ENCODE assay signal across 11 mouse cellular contexts in genomic region chr8:126072678-126073077, GRCm38 (mm10).
DNase-seq lines count a peak whose midpoint lies in the region; ATAC-seq lines count a peak whose summit lies in the region.
"Had no signal": no experiment of that assay in that cellular context is flagged by ENCODE, and none has a peak within 500 bp of the region (broad histone marks: within the 10 kb centered on the region; RNA-seq: fewer than 3 reads in every experiment).

No protein-coding gene starts in this region.

- no peak overlapping the region for H3K9ac ChIP-seq in forebrain, embryonic 16.5 days (replicated peaks; ENCODE audit: low read depth, low read length)
- H3K9ac ChIP-seq in limb, embryonic 12.5 days (replicated peaks) = no peak overlapping the region
- H3K9ac ChIP-seq: intestine, embryonic 15.5 days had no signal

- peaks cover 19% of the 10 kb centered on the region for H3K4me1 ChIP-seq in forebrain, embryonic 16.5 days (replicated peaks; ENCODE audit: control insufficient read depth, insufficient read depth, low read length)
- H3K4me1 ChIP-seq in limb, embryonic 12.5 days (replicated peaks) = peaks cover 12% of the 10 kb centered on the region
- H3K4me1 ChIP-seq: intestine, embryonic 15.5 days had no signal

- peak; percentile 60; the same call in 1 of the 2 replicates for ATAC-seq in forebrain, embryonic 16.5 days
- ATAC-seq in limb, embryonic 12.5 days (ENCODE audit: insufficient number of reproducible peaks, insufficient read depth, low FRiP score, low TSS enrichment, low read depth) = no peak
- no peak for ATAC-seq in erythroblast, adult 5-6 weeks (replicated peaks; ENCODE audit: low FRiP score, poor library complexity, severe bottlenecking)
- ATAC-seq: intestine, embryonic 15.5 days had no signal

- H3K27me3 ChIP-seq in forebrain, embryonic 16.5 days (replicated peaks; ENCODE audit: control insufficient read depth, insufficient read depth, low read length) = no peaks in the 10 kb centered on the region
- no peaks in the 10 kb centered on the region for H3K27me3 ChIP-seq in limb, embryonic 12.5 days
- H3K27me3 ChIP-seq: intestine, embryonic 15.5 days had no signal

- H3K27ac ChIP-seq in forebrain, embryonic 16.5 days (ENCODE audit: low read length) = no peak overlapping the region
- peak overlapping the region; percentile 50 for H3K27ac ChIP-seq in limb, embryonic 12.5 days
- H3K27ac ChIP-seq: intestine, embryonic 15.5 days; macrophage had no signal

- WGBS in forebrain, embryonic 16.5 days = 20% methylated on average over 5 of the region's 5 CpGs
- whole genome bisulfite sequencing in limb, embryonic 12.5 days = 50% methylated on average over 5 of the region's 5 CpGs

- no peaks in the 10 kb centered on the region for H3K36me3 ChIP-seq in forebrain, embryonic 16.5 days (ENCODE audit: control insufficient read depth, insufficient read depth)
- no peaks in the 10 kb centered on the region for H3K36me3 ChIP-seq in limb, embryonic 12.5 days
- H3K36me3 ChIP-seq: intestine, embryonic 15.5 days had no signal

- no peaks in the 10 kb centered on the region; the same call in 1 of the 2 replicates for H3K9me3 ChIP-seq in forebrain, embryonic 16.5 days (ENCODE audit: control insufficient read depth, low read length)
- H3K9me3 ChIP-seq in limb, embryonic 12.5 days = 0 out of 2 replicates have a peak, but pooled peaks cover 5% of the 10 kb centered on the region
- H3K9me3 ChIP-seq: intestine, embryonic 15.5 days had no signal

- peak overlapping the region; percentile 0; the same call in 1 of the 2 replicates for H3K4me2 ChIP-seq in forebrain, embryonic 16.5 days (ENCODE audit: low read length)
- H3K4me2 ChIP-seq in limb, embryonic 12.5 days = 0 out of 2 replicates have a peak overlapping the region, but pooled peaks have one; percentile 2
- H3K4me2 ChIP-seq: intestine, embryonic 15.5 days had no signal

- peak; percentile 14 for DNase-seq in embryo, embryonic 11 days
- DNase-seq in embryo, embryonic 9.5 days (ENCODE audit: extremely low spot score) = no peak
- DNase-seq in brain, adult 2 months (ENCODE audit: low read depth, low spot score) = peak; percentile 10
- DNase-seq in kidney, adult 11 months = no peak
- DNase-seq in right cerebral cortex, postnatal 4 days = no peak
- DNase-seq: liver had no signal

- no peak overlapping the region for H3K4me3 ChIP-seq in forebrain, embryonic 16.5 days (replicated peaks; ENCODE audit: low read length)
- H3K4me3 ChIP-seq in limb, embryonic 12.5 days (replicated peaks) = no peak overlapping the region
- H3K4me3 ChIP-seq: intestine, embryonic 15.5 days had no signal

Comparison
In these comparisons a context has a peak if more than half of its experiments do, and no peak if none do; other contexts are left out.
1. DNase-seq: peak in embryo, embryonic 11 days (single experiment) and brain, adult 2 months (single experiment); none in embryo, embryonic 9.5 days (single experiment), kidney, adult 11 months (single experiment) and right cerebral cortex, postnatal 4 days (single experiment).